Mouse (Mus musculus) cortical plate, adult 2 months (tissue): Measurements from ENCODE around the gene Hoxa6. TPM values are rescaled to one million over a fixed set of nuclear protein-coding genes. Genes with fewer than 3 reads are reported as not detected.

Experiments
- H3K27ac ChIP-seq: fragments of 200-500 bp; 2 replicates; pipeline ENCODE4 v1.5.1; 2012; ENCODE audit warnings: low read length, control low read depth, inconsistent platforms; ENCODE audit not compliant: insufficient read depth
- H3K4me1 ChIP-seq: fragments of 200-500 bp; 2 replicates; pipeline ENCODE4 v1.6.1; 2011; ENCODE audit warnings: low read length; ENCODE audit not compliant: control insufficient read depth, insufficient read depth
- H3K4me3 ChIP-seq: fragments of 200-500 bp; 2 replicates; pipeline ENCODE4 v1.5.1; 2011; ENCODE audit warnings: mild to moderate bottlenecking, low read length, control low read depth; ENCODE audit not compliant: insufficient read depth
- CTCF ChIP-seq: fragments of 200-500 bp; IDR thresholded peaks from 2 replicates; pipeline ENCODE4 v1.5.1; 2011; ENCODE audit warnings: mild to moderate bottlenecking, control low read depth, low read length; ENCODE audit not compliant: insufficient read depth; ENCODE audit errors: extremely low read depth
- POLR2A ChIP-seq: fragments of 200-500 bp; IDR thresholded peaks from 2 replicates; pipeline ENCODE4 v1.6.1; 2011; ENCODE audit warnings: mild to moderate bottlenecking, low read length, control low read depth; ENCODE audit not compliant: insufficient read depth; ENCODE audit errors: extremely low read depth
- polyA plus RNA-seq: library from polyadenylated mRNA; depleted of rRNA; stranded (reverse); fragments of >200 nt; gene quantifications from 2 replicates; pipeline ENCODE4 v1.2.3, GENCODE M21; 2012; rRNA removed

Hoxa6 gene
- not detected in 2 replicates for polyA plus RNA-seq

DNA sequence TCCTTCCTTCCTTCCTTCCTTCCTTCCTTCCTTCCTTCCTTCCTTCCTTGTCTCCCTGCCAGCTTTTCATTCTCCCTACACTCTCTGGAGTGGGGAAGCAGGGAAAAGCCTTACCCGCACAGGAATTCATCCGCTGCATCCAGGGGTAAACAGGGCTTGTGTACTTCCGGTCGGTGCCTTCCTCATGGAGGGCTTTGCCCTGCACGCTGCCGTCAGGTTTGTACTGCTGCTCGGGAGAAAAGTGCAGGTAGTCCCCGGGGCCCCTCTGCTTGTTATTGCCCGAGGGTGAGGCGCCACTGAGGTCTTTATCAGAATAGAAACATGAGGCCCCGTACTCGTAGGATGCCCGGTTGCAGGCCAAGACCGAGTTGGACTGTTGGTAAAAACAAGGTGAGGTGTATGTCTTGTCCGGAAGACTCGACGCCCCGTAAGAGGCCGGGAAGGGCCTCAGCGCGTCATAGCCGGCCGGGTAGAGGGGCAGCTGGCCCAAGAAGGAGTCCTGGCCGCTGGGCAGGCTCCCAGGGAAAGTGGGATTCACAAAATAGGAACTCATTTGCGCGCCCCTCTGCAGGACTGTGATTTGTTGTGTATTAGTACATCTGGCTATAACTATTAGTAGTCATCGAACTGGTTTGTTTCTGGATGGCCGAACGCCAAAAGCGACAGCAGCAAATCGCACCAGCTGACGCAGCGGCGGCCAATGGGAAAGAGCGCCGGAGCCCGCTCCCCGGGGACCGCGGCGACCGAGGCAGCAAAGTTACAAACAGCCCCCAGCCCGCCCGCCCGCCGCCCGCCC lies at the start of gene Hoxa6:
Gene Hoxa6 (minus strand): TSS at position 651 of the 796 bp plus-strand sequence.
- H3K4me3 ChIP-seq, result no peak within 1 kb of the TSS
- TF ChIP-seq CTCF, result no peak
- TF ChIP-seq POLR2A, result no peak
- H3K27ac ChIP-seq, result no peak within 1 kb of the TSS
- H3K4me1 ChIP-seq, result no peaks in the 10 kb centered on the region

DNA sequence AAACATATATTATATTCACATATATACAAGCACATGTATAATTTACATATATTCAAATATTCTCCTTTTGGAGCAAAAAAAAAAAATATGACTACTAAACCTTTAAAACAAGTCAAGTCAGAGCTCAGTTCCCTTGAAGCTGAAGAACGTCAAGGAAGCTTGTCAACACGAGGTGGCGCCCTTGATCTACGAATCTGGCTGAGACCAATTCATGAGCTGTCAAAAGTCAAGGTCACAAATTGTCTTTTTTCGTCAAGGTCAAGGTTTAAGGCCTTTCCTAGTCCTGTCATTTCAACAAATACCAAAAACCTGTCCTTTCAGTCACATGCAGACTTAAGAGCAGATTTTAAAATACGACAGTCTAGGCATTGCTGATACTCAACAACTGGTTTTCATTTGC lies 48.4 kb upstream of the Hoxa6 start:
- Histone ChIP-seq H3K4me3 (no peak overlapping the region), H3K4me1 (no peaks in the 10 kb centered on the region), H3K27ac (no peak overlapping the region)
- TF ChIP-seq CTCF (peak; percentile 78), POLR2A (no peak)

- no peak for TF ChIP-seq CTCF
- no peak for TF ChIP-seq POLR2A
- Histone ChIP-seq H3K4me3 (no peak overlapping the region), H3K4me1 (no peaks in the 10 kb centered on the region), H3K27ac (no peak overlapping the region)
These were observed 45.3 kb upstream of the Hoxa6 start for GRCm38 (mm10) chr6:52253511-52254500.

DNA sequence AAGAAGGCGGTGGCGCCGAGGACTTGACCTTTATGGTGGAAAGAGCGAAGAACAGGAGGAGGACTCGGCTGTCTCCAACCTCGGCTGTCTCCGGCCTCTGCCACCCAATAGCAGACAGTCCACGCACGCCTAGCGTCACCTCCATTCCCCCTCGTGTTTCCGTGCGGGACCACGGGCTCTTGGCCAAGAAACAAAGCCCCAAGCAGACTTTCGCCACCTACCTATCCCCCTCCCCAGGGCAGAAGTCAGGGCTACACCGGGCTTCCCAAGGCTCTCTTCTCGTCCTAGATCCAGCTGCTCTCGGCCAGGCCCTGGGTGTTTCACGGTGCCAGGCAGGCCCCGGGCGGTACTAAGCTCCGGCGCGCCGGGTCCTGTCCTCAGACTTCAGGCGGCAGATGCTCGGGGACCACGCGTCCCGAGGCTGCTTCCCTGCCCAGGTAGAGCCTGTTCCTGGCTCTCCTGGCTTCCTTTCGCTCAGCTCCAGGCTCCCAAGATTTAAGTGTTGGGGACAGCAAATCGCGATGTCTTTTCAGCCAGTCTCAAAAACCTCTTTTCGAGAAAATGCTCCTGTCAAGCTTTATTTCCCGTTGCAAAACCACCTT lies 44.4 kb upstream of the Hoxa6 start:
- no peak overlapping the region for H3K4me3 ChIP-seq
- no peak overlapping the region for H3K27ac ChIP-seq
- H3K4me1 ChIP-seq, result no peaks in the 10 kb centered on the region
- no peak for TF ChIP-seq CTCF

- TF ChIP-seq POLR2A, result no peak
- TF ChIP-seq CTCF, result no peak
- Histone ChIP-seq H3K4me3 (no peak overlapping the region), H3K27ac (no peak overlapping the region), H3K4me1 (no peaks in the 10 kb centered on the region)
These were observed 43.7 kb upstream of the Hoxa6 start for GRCm38 (mm10) chr6:52252016-52252774.

DNA sequence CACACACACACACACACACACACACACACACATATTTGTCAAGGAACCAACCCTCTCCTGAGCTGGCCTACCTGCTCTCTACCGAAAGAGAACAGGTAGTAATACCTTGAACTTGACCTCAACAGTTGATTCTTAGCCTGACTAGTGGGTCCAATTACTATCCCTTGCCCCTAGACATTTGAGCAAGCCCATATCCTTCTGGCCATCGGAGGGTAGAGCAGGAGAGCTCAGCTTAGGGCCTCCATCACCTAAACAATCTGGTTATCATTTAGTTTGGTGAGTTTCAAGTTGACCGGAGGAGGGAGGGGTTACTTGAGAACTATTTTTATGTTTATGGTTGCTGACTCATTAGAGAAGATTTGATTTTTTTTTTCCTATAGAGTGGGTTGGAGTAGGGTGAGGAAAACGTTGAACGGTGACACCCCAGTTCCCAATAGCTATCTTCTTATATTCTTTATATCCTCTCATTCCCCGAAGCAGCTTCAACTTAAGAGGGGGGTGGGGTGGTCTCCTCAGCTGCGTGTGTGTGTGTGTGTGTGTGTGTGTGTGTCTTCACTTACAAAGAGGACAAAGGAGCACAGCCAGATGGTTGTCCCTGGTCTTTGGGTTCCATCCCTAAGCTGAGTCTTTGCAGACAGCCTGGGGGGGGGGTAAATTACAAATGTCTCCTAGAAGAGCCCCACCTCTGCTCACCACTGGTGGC lies 42.8 kb upstream of the Hoxa6 start:
- Histone ChIP-seq H3K4me3 (no peak overlapping the region), H3K4me1 (no peaks in the 10 kb centered on the region), H3K27ac (no peak overlapping the region)
- TF ChIP-seq POLR2A, result no peak
- no peak for TF ChIP-seq CTCF

GRCm38 (mm10) chr6:52249826-52250225 lies 41.3 kb upstream of the Hoxa6 start:
- Histone ChIP-seq H3K4me3 (no peak overlapping the region), H3K27ac (no peak overlapping the region), H3K4me1 (no peaks in the 10 kb centered on the region)
- no peak for TF ChIP-seq CTCF
- TF ChIP-seq POLR2A, result no peak

DNA sequence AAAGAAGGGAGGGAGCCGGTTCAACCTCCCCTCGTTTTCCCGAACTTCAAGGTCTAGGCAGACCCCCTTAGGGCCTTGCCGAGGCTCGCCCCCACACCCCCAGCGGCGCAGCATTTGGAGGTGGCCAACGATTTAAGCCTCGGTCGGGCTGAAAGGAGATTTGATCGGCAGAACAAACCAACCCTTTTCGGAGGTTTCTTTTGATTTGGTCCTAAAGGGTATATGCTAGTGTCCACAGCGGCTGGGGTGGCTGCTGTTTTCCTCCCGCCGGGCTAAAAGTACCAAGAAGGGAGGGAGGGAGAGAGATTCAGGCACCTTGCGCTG lies 40.9 kb upstream of the Hoxa6 start:
- H3K27ac ChIP-seq, result no peak overlapping the region
- TF ChIP-seq CTCF (no peak), POLR2A (no peak)
- no peak overlapping the region for H3K4me3 ChIP-seq
- no peaks in the 10 kb centered on the region for H3K4me1 ChIP-seq
